Mouse (Mus musculus) left cerebral cortex, adult 11 months (tissue): ENCODE data around the gene Sgf29.

Experiments
- DNase-seq: peaks from one replicate; pipeline ENCODE4 v3.0.0; 2022; ENCODE audit warnings: low spot score

Gene Sgf29

GRCm38 (mm10) chr7:126707442-126708174, 58.5 kb downstream of the Sgf29 start, which contains the start of gene Coro1a:
Gene Coro1a (minus strand): TSS chr7:126707787.
- no peak for DNase-seq

GRCm38 (mm10) chr7:126708175-126708952, 59.3 kb downstream of the Sgf29 start:
- DNase-seq, result no peak

GRCm38 (mm10) chr7:126710266-126710665, 61.2 kb downstream of the Sgf29 start:
- no peak for DNase-seq

- DNase-seq, result no peak
Observed at GRCm38 (mm10) chr7:126711910-126712309, 62.8 kb downstream of the Sgf29 start.

GRCm38 (mm10) chr7:126715679-126716078, 66.6 kb downstream of the Sgf29 start:
- DNase-seq, result no peak

GRCm38 (mm10) chr7:126717566-126717965, 68.5 kb downstream of the Sgf29 start:
- no peak for DNase-seq

- DNase-seq, result no peak
Observed at GRCm38 (mm10) chr7:126718787-126719337, 69.8 kb downstream of the Sgf29 start.

- DNase-seq, result no peak
Observed at GRCm38 (mm10) chr7:126721635-126722034, 72.5 kb downstream of the Sgf29 start.
